Mouse (Mus musculus) ES-Bruce4 (cell line): ENCODE data around the gene Lamtor3. TPM values are rescaled to one million over a fixed set of nuclear protein-coding genes. Genes with fewer than 3 reads are reported as not detected.
"Not testable (repeated sequence)": the region's sequence is repeated elsewhere in the genome, so short reads cannot be mapped to it uniquely, and the experiment has no call there.

Experiments
- H3K27ac ChIP-seq: 2 replicates; pipeline ENCODE4 v1.5.1; 2012; ENCODE audit warnings: low read length, inconsistent platforms; ENCODE audit not compliant: insufficient read depth
- H3K27me3 ChIP-seq: 2 replicates; pipeline ENCODE4 v1.6.1; 2012; ENCODE audit warnings: mild to moderate bottlenecking, low read length, inconsistent platforms; ENCODE audit not compliant: control insufficient read depth, poor library complexity, insufficient read depth, severe bottlenecking
- H3K36me3 ChIP-seq: 2 replicates; pipeline ENCODE4 v1.6.1; 2012; ENCODE audit warnings: inconsistent platforms, mild to moderate bottlenecking, low read length, moderate library complexity; ENCODE audit not compliant: control insufficient read depth, poor library complexity, insufficient read depth, severe bottlenecking
- H3K4me1 ChIP-seq: one replicate; pipeline ENCODE4 v1.8.1; 2011; ENCODE audit warnings: low read length; ENCODE audit not compliant: control insufficient read depth, insufficient read depth
- H3K4me3 ChIP-seq: 2 replicates; pipeline ENCODE4 v1.5.1; 2011; ENCODE audit warnings: low read depth, mild to moderate bottlenecking, low read length
- H3K9ac ChIP-seq: 2 replicates; pipeline ENCODE4 v1.6.1; 2012; ENCODE audit warnings: low read depth, mild to moderate bottlenecking, inconsistent platforms; ENCODE audit not compliant: poor library complexity, severe bottlenecking
- H3K9me3 ChIP-seq: replicated peaks from 2 replicates; pipeline ENCODE4 v1.6.1; 2012; ENCODE audit warnings: mild to moderate bottlenecking, low read length, inconsistent platforms; ENCODE audit not compliant: control insufficient read depth, poor library complexity, insufficient read depth, severe bottlenecking
- CTCF ChIP-seq: IDR thresholded peaks from one replicate; pipeline ENCODE4 v1.8.1; 2011; ENCODE audit warnings: low read depth, low read length
- EP300 ChIP-seq: IDR thresholded peaks from 2 replicates; pipeline ENCODE4 v1.6.1; 2011; ENCODE audit warnings: low read depth, low read length; ENCODE audit not compliant: insufficient read depth
- POLR2A ChIP-seq: IDR thresholded peaks from one replicate; pipeline ENCODE4 v1.8.1; 2011; ENCODE audit warnings: low read length; ENCODE audit not compliant: insufficient read depth
- polyA plus RNA-seq: library from polyadenylated mRNA; stranded (reverse); fragments of >200 nt; gene quantifications from 2 replicates; pipeline ENCODE4 v1.2.4, GENCODE M21; 2011; ENCODE audit warnings: low read depth; ENCODE audit not compliant: missing spikeins, insufficient read depth, insufficient read length

Lamtor3 gene
- polyA plus RNA-seq, 1 experiment = 47.1 TPM

DNA sequence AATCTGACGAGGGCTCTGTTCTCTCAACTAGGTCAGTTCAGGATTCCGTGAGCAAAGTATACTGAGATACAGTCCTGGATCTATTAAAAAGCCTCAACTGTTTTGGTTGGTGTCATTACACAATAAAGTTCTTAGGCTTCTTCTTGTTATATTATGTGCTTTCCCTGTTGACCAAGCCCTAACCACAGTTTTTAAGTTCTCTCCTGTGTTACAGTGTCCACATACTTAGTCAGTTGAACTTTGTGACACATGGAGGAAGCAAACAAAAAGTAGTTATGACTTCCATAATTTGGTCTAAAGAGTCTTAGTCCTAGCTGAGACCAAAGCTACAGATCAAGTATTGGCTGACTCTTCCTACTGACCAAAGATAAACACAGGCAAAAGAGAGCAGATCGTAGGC, 28.5 kb downstream of the Lamtor3 start:
- H3K27me3 ChIP-seq = no peaks in the 10 kb centered on the region
- no peaks in the 10 kb centered on the region for H3K9me3 ChIP-seq
- no peak for TF ChIP-seq EP300
- no peak for TF ChIP-seq POLR2A
- no peak for TF ChIP-seq CTCF
- no peak overlapping the region for H3K27ac ChIP-seq
- no peak overlapping the region for H3K4me3 ChIP-seq
- no peaks in the 10 kb centered on the region; the same call in 1 of the 2 replicates for H3K36me3 ChIP-seq
- H3K9ac ChIP-seq = no peak overlapping the region
- peaks cover 7% of the 10 kb centered on the region for H3K4me1 ChIP-seq

DNA sequence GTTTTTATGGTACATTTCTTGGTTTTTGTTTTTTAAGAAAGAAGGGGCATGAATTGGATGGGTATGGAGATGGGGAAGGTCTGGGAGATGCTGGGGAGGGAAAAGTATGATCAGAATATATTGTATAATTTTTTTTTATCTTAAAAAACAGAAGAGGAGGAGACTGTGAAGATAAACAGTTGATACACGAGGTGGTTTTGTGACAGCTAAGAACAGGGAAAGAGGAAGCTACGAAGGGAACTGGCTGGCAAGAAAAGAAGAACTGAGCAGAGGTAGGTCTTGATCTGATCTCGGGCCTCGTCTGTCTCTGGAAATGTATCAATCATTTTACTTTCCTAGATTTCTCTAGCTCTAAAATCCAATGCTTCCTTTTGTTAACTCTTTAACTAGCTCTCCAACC, 29.2 kb downstream of the Lamtor3 start:
- H3K9me3 ChIP-seq = no peaks in the 10 kb centered on the region
- H3K4me1 ChIP-seq = peaks cover 9% of the 10 kb centered on the region
- no peaks in the 10 kb centered on the region for H3K27me3 ChIP-seq
- no peak for TF ChIP-seq EP300
- no peak for TF ChIP-seq POLR2A
- no peak for TF ChIP-seq CTCF
- no peaks in the 10 kb centered on the region; the same call in 1 of the 2 replicates for H3K36me3 ChIP-seq
- H3K27ac ChIP-seq = no peak overlapping the region
- H3K4me3 ChIP-seq = no peak overlapping the region
- no peak overlapping the region for H3K9ac ChIP-seq

- no peak overlapping the region for H3K9ac ChIP-seq
- no peaks in the 10 kb centered on the region for H3K9me3 ChIP-seq
- no peaks in the 10 kb centered on the region; the same call in 1 of the 2 replicates for H3K36me3 ChIP-seq
- H3K27me3 ChIP-seq = no peaks in the 10 kb centered on the region
- H3K4me3 ChIP-seq = no peak overlapping the region
- peaks cover 13% of the 10 kb centered on the region for H3K4me1 ChIP-seq
- TF ChIP-seq POLR2A = no peak
- no peak for TF ChIP-seq EP300
- no peak for TF ChIP-seq CTCF
- H3K27ac ChIP-seq = 0 out of 2 replicates have a peak overlapping the region, but pooled peaks have one; percentile 30
These were observed 32.0 kb downstream of the Lamtor3 start for GRCm38 (mm10) chr3:137950191-137950885.

GRCm38 (mm10) chr3:137951302-137951701, 33.0 kb downstream of the Lamtor3 start:
- not testable (repeated sequence) for H3K36me3 ChIP-seq, H3K27me3 ChIP-seq, H3K9ac ChIP-seq, H3K4me3 ChIP-seq, H3K27ac ChIP-seq, H3K9me3 ChIP-seq
- peaks cover 13% of the 10 kb centered on the region for H3K4me1 ChIP-seq

GRCm38 (mm10) chr3:137951819-137952218, 33.5 kb downstream of the Lamtor3 start:
- Histone ChIP-seq H3K36me3 (no peaks in the 10 kb centered on the region; the same call in 1 of the 2 replicates), H3K27me3 (no peaks in the 10 kb centered on the region), H3K4me1 (peaks cover 13% of the 10 kb centered on the region), H3K27ac (peak overlapping the region; percentile 17; the same call in 1 of the 2 replicates), H3K9ac (no peak overlapping the region), H3K9me3 (no peaks in the 10 kb centered on the region), H3K4me3 (no peak overlapping the region)
- TF ChIP-seq CTCF = no peak
- no peak for TF ChIP-seq EP300
- no peak for TF ChIP-seq POLR2A

GRCm38 (mm10) chr3:137952225-137952913, 34.1 kb downstream of the Lamtor3 start:
- H3K27me3 ChIP-seq = no peaks in the 10 kb centered on the region
- H3K4me1 ChIP-seq = peaks cover 13% of the 10 kb centered on the region
- H3K27ac ChIP-seq = peak overlapping the region; percentile 23
- H3K36me3 ChIP-seq = no peaks in the 10 kb centered on the region; the same call in 1 of the 2 replicates
- TF ChIP-seq EP300 = 0 out of 2 replicates have a peak, but pooled peaks have one; percentile 28
- no peak for TF ChIP-seq CTCF
- H3K4me3 ChIP-seq = no peak overlapping the region
- no peaks in the 10 kb centered on the region for H3K9me3 ChIP-seq
- no peak overlapping the region for H3K9ac ChIP-seq
